Mouse (Mus musculus) ovary, postnatal 10 days (tissue): ENCODE measurements around the gene Rpusd3.

ENCODE experiments used
- DNase-seq: peaks from one replicate; pipeline ENCODE4 v3.0.0; 2022; ENCODE audit warnings: low spot score

The Rpusd3 gene

GRCm38 (mm10) chr6:113419199-113419587 lies at the start of gene Rpusd3:
Rpusd3 (minus strand) TSS chr6:113419340.
- DNase-seq, result peak; percentile 99

GRCm38 (mm10) chr6:113468512-113468911 lies 49.4 kb upstream of the Rpusd3 start:
- no peak for DNase-seq

- DNase-seq, result no peak
Observed at GRCm38 (mm10) chr6:113465602-113466001, 46.5 kb upstream of the Rpusd3 start.

GRCm38 (mm10) chr6:113464040-113464439 lies 44.9 kb upstream of the Rpusd3 start:
- DNase-seq, result no peak

- DNase-seq, result no peak
Observed at GRCm38 (mm10) chr6:113458635-113459034, 39.5 kb upstream of the Rpusd3 start.

- DNase-seq, result no peak
Observed at GRCm38 (mm10) chr6:113457952-113458534, 38.9 kb upstream of the Rpusd3 start, which contains the start of gene Il17re. Il17re (plus strand) TSS chr6:113458484.

- no peak for DNase-seq
Observed at GRCm38 (mm10) chr6:113455007-113455406, 35.9 kb upstream of the Rpusd3 start.

GRCm38 (mm10) chr6:113451839-113452238 lies 32.7 kb upstream of the Rpusd3 start:
- DNase-seq, result no peak

GRCm38 (mm10) chr6:113447639-113448038 lies 28.5 kb upstream of the Rpusd3 start:
- DNase-seq, result no peak

- DNase-seq, result no peak
Observed at GRCm38 (mm10) chr6:113444207-113444965, 25.2 kb upstream of the Rpusd3 start.

- DNase-seq, result no peak
Observed at GRCm38 (mm10) chr6:113443091-113443490, 24.0 kb upstream of the Rpusd3 start.

- DNase-seq, result peak; percentile 97
Observed at GRCm38 (mm10) chr6:113442442-113443090, 23.4 kb upstream of the Rpusd3 start, which contains the start of gene Jagn1. Jagn1 (plus strand) TSS chr6:113442569.

- DNase-seq, result no peak
Observed at GRCm38 (mm10) chr6:113442087-113442441, 22.9 kb upstream of the Rpusd3 start.

GRCm38 (mm10) chr6:113441147-113441680 lies 22.1 kb upstream of the Rpusd3 start:
- no peak for DNase-seq

- no peak for DNase-seq
Observed at GRCm38 (mm10) chr6:113440686-113441085, 21.5 kb upstream of the Rpusd3 start.

- no peak for DNase-seq
Observed at GRCm38 (mm10) chr6:113438721-113439430, 19.7 kb upstream of the Rpusd3 start.

GRCm38 (mm10) chr6:113437135-113437534 lies 18.0 kb upstream of the Rpusd3 start:
- DNase-seq, result no peak

- DNase-seq, result no peak
Observed at GRCm38 (mm10) chr6:113435664-113436205, 16.6 kb upstream of the Rpusd3 start, which contains the start of gene Cidec. Cidec (minus strand) TSS chr6:113435760.

- DNase-seq, result no peak
Observed at GRCm38 (mm10) chr6:113434691-113435090, 15.6 kb upstream of the Rpusd3 start.

GRCm38 (mm10) chr6:113433661-113434060 lies 14.5 kb upstream of the Rpusd3 start:
- DNase-seq, result no peak

GRCm38 (mm10) chr6:113431801-113432200 lies 12.7 kb upstream of the Rpusd3 start:
- no peak for DNase-seq

- DNase-seq, result no peak
Observed at GRCm38 (mm10) chr6:113430846-113431245, 11.7 kb upstream of the Rpusd3 start.
